Comparison of ENCODE assay signal across 1 mouse cellular context in genomic region chr1:179813385-179813784, GRCm38 (mm10).
TF ChIP-seq lines count a peak whose summit lies in the region.

No protein-coding gene starts in this region.

TF ChIP-seq in MEL, 35 proteins besides CTCF, POLR2A, EP300 and RAD21 (continued from another document):
- TF ChIP-seq TCF12 (IDR thresholded peaks at IDR 0.05; ENCODE audit: low read depth, low read length), result 0 out of 2 replicates have a peak, but pooled peaks have one; percentile 39
- 0 out of 2 replicates have a peak, but pooled peaks have one; percentile 5 for TF ChIP-seq ETS1 (IDR thresholded peaks at IDR 0.05; ENCODE audit: low read depth, low read length)
- peak; percentile 89 for TF ChIP-seq BHLHE40 (IDR thresholded peaks at IDR 0.05; ENCODE audit: borderline replicate concordance, low read depth, low read length)
- 0 out of 2 replicates have a peak, but pooled peaks have one; percentile 20 for TF ChIP-seq SIN3A (IDR thresholded peaks at IDR 0.05; ENCODE audit: low read length)
- no peak for TF ChIP-seq RCOR1 (IDR thresholded peaks at IDR 0.05; ENCODE audit: low read depth, low read length)
- TF ChIP-seq GATA1 (IDR thresholded peaks at IDR 0.05; ENCODE audit: low read depth, low read length), result no peak
- no peak for TF ChIP-seq JUND (IDR thresholded peaks at IDR 0.05; ENCODE audit: low read depth, low read length)
- TF ChIP-seq MAX (IDR thresholded peaks at IDR 0.05; ENCODE audit: low read length), result no peak
- TF ChIP-seq NELFE (IDR thresholded peaks at IDR 0.05; ENCODE audit: low read depth, low read length), result no peak
